Mouse (Mus musculus) lung, adult 18-20 months (tissue): Measurements from ENCODE around the gene Dstyk.

Experiments
- DNase-seq, 2 experiments: peaks; one replicate each; pipeline ENCODE4 v3.0.0; 2022; ENCODE audit warnings: mixed read lengths in 2 of 2

The Dstyk gene

GRCm38 (mm10) chr1:132388813-132389803 is 28.2 kb upstream of the Dstyk start:
- DNase-seq = peak in 1 of 2 experiments; percentile 64

- DNase-seq = peak; percentile 80 to 87
Measured at GRCm38 (mm10) chr1:132389886-132390585, 27.3 kb upstream of the Dstyk start.

GRCm38 (mm10) chr1:132390691-132391579 is 26.4 kb upstream of the Dstyk start, which contains the start of gene Tmcc2:
TSS of gene Tmcc2 (minus strand) at chr1:132391281.
- no peak for DNase-seq

- DNase-seq = peak; percentile 63 to 64
Measured at GRCm38 (mm10) chr1:132391580-132392022, 25.8 kb upstream of the Dstyk start.

GRCm38 (mm10) chr1:132392872-132393271 is 24.5 kb upstream of the Dstyk start:
- DNase-seq = no peak

- DNase-seq = no peak
Measured at GRCm38 (mm10) chr1:132396705-132397104, 20.6 kb upstream of the Dstyk start.

- DNase-seq = no peak
Measured at GRCm38 (mm10) chr1:132400538-132400937, 16.8 kb upstream of the Dstyk start.

GRCm38 (mm10) chr1:132401843-132402242 is 15.5 kb upstream of the Dstyk start:
- DNase-seq = no peak

GRCm38 (mm10) chr1:132410657-132411056 is 6.7 kb upstream of the Dstyk start:
- DNase-seq = no peak

- no peak for DNase-seq
Measured at GRCm38 (mm10) chr1:132416244-132416942, 962 bp upstream of the Dstyk start.

GRCm38 (mm10) chr1:132416943-132417290 is 438 bp upstream of the Dstyk start:
- no peak for DNase-seq

GRCm38 (mm10) chr1:132420206-132420605 is 2.9 kb downstream of the Dstyk start:
- no peak for DNase-seq

- DNase-seq = no peak
Measured at GRCm38 (mm10) chr1:132420662-132421061, 3.3 kb downstream of the Dstyk start.

- no peak for DNase-seq
Measured at GRCm38 (mm10) chr1:132422912-132423696, 5.7 kb downstream of the Dstyk start.

GRCm38 (mm10) chr1:132425600-132425999 is 8.2 kb downstream of the Dstyk start:
- DNase-seq = no peak

GRCm38 (mm10) chr1:132430818-132431217 is 13.5 kb downstream of the Dstyk start:
- no peak for DNase-seq

GRCm38 (mm10) chr1:132431716-132432115 is 14.4 kb downstream of the Dstyk start:
- no peak for DNase-seq

- DNase-seq = no peak
Measured at GRCm38 (mm10) chr1:132433349-132433748, 16.0 kb downstream of the Dstyk start.

GRCm38 (mm10) chr1:132434032-132434431 is 16.7 kb downstream of the Dstyk start:
- DNase-seq = no peak

- DNase-seq = no peak
Measured at GRCm38 (mm10) chr1:132436320-132436958, 19.1 kb downstream of the Dstyk start.

- no peak for DNase-seq
Measured at GRCm38 (mm10) chr1:132436960-132437359, 19.6 kb downstream of the Dstyk start.
